Mouse (Mus musculus) myocyte (in vitro differentiated cells): Measurements from ENCODE around the gene Amigo1. TPM values are rescaled to one million over a fixed set of nuclear protein-coding genes. Genes with fewer than 3 reads are reported as not detected.
A peak's percentile ranks its signal among the peaks of the same experiment; 100 is the strongest.

Experiments
- H3K27me3 ChIP-seq: one replicate; pipeline ENCODE4 v1.6.1; 2011; ENCODE audit not compliant: control insufficient read depth, insufficient read depth, insufficient read length
- H3K36me3 ChIP-seq: one replicate; pipeline ENCODE4 v1.6.1; 2011; ENCODE audit not compliant: control insufficient read depth, insufficient read depth
- H3K4me2 ChIP-seq: one replicate; pipeline ENCODE4 v1.6.1; 2011; ENCODE audit warnings: low read depth, control low read depth
- H3K4me3 ChIP-seq: one replicate; pipeline ENCODE4 v1.5.1; 2011; ENCODE audit warnings: mild to moderate bottlenecking, control low read depth, moderate library complexity
- H3K79me2 ChIP-seq: one replicate; pipeline ENCODE4 v1.6.1; 2011; ENCODE audit not compliant: control insufficient read depth, insufficient read depth
- H3ac ChIP-seq: one replicate; pipeline ENCODE4 v1.6.1; 2011; ENCODE audit not compliant: control insufficient read depth, insufficient read length
- CEBPB ChIP-seq: IDR thresholded peaks from 2 replicates; pipeline ENCODE4 v1.6.1; 2011; ENCODE audit warnings: mild to moderate bottlenecking, moderate library complexity; ENCODE audit not compliant: poor library complexity, insufficient read depth, severe bottlenecking
- E2F4 ChIP-seq: IDR thresholded peaks from one replicate; pipeline ENCODE4 v1.6.1; 2011; ENCODE audit warnings: mild to moderate bottlenecking, control low read depth, moderate library complexity; ENCODE audit not compliant: insufficient read depth
- MAX ChIP-seq: IDR thresholded peaks from one replicate; pipeline ENCODE4 v1.6.1; 2011; ENCODE audit warnings: low read depth, mild to moderate bottlenecking, control low read depth
- MYOD1 ChIP-seq, 3 experiments: IDR thresholded peaks; one replicate each; pipeline ENCODE4 v1.6.1; 2011; ENCODE audit warnings: control low read depth in 2 of 3, low read depth in 2 of 3, mild to moderate bottlenecking in 2 of 3, moderate library complexity in 1 of 3; ENCODE audit not compliant: insufficient read length in 2 of 3, control insufficient read depth in 1 of 3
- MYOG ChIP-seq, 3 experiments: IDR thresholded peaks; one replicate each; pipeline ENCODE4 v1.6.1; 2011; ENCODE audit warnings: control low read depth in 2 of 3, low read depth in 2 of 3, mild to moderate bottlenecking in 2 of 3; ENCODE audit not compliant: insufficient read length in 2 of 3, control insufficient read depth in 1 of 3, insufficient read depth in 1 of 3
- POLR2A ChIP-seq: IDR thresholded peaks from one replicate; pipeline ENCODE4 v1.6.1; 2011; ENCODE audit warnings: low read depth, mild to moderate bottlenecking, control low read depth, moderate library complexity; ENCODE audit not compliant: insufficient read length
- POLR2AphosphoS2 ChIP-seq: IDR thresholded peaks from one replicate; pipeline ENCODE4 v1.6.1; 2011; ENCODE audit warnings: low read depth, control low read depth; ENCODE audit not compliant: insufficient read length
- REST ChIP-seq: IDR thresholded peaks from one replicate; pipeline ENCODE4 v1.6.1; 2011; ENCODE audit warnings: mild to moderate bottlenecking, control low read depth, moderate library complexity; ENCODE audit not compliant: insufficient read depth, insufficient read length
- SRF ChIP-seq: IDR thresholded peaks from one replicate; pipeline ENCODE4 v1.6.1; 2011; ENCODE audit warnings: low read depth; ENCODE audit not compliant: control insufficient read depth, insufficient read length
- TCF12 ChIP-seq: IDR thresholded peaks from one replicate; pipeline ENCODE4 v1.6.1; 2011; ENCODE audit warnings: mild to moderate bottlenecking, control low read depth; ENCODE audit not compliant: poor library complexity, insufficient read depth, severe bottlenecking
- TCF3 ChIP-seq: IDR thresholded peaks from one replicate; pipeline ENCODE4 v1.6.1; 2011; ENCODE audit warnings: low read depth, control low read depth; ENCODE audit not compliant: insufficient read length
- USF1 ChIP-seq: IDR thresholded peaks from one replicate; pipeline ENCODE4 v1.6.1; 2011; ENCODE audit warnings: low read depth, mild to moderate bottlenecking, control low read depth, moderate library complexity
- polyA plus RNA-seq: library from polyadenylated mRNA; unstranded; fragments of >200 nt; fragmentation: generic; extraction: Trizol; gene quantifications from one replicate; pipeline ENCODE4 v1.2.1, GENCODE M21; 2012; ENCODE audit warnings: missing spikeins

Amigo1 gene
- polyA plus RNA-seq, 1 experiment = 3.3 TPM

- H3K79me2 ChIP-seq = no peaks in the 10 kb centered on the region
- H3K4me2 ChIP-seq = peak overlapping the region; percentile 1
- no peaks in the 10 kb centered on the region for H3K27me3 ChIP-seq
- no peak overlapping the region for H3ac ChIP-seq
- no peak overlapping the region for H3K4me3 ChIP-seq
- H3K36me3 ChIP-seq = no peaks in the 10 kb centered on the region
- TF ChIP-seq POLR2AphosphoS2 (no peak), CEBPB (no peak), MYOG (IDR thresholded peaks at IDR 0.05; ENCODE audit: control insufficient read depth in 1 of 3, insufficient read depth in 1 of 3, insufficient read length in 2 of 3, low read depth in 2 of 3) (no peak), POLR2A (no peak), USF1 (no peak), SRF (no peak), TCF12 (no peak), TCF3 (no peak), REST (no peak), MYOD1 (IDR thresholded peaks at IDR 0.05; ENCODE audit: control insufficient read depth in 1 of 3, insufficient read length in 2 of 3, low read depth in 2 of 3) (no peak), MAX (no peak), E2F4 (no peak)
Measured at GRCm38 (mm10) chr3:108189897-108190296, 3.8 kb downstream of the Amigo1 start.

- Histone ChIP-seq H3K27me3 (no peaks in the 10 kb centered on the region), H3K36me3 (no peaks in the 10 kb centered on the region), H3ac (no peak overlapping the region), H3K4me3 (no peak overlapping the region), H3K4me2 (no peak overlapping the region), H3K79me2 (no peaks in the 10 kb centered on the region)
- TF ChIP-seq REST (no peak), TCF3 (no peak), USF1 (no peak), MYOD1 (IDR thresholded peaks at IDR 0.05; ENCODE audit: control insufficient read depth in 1 of 3, insufficient read length in 2 of 3, low read depth in 2 of 3) (no peak), SRF (no peak), MYOG (IDR thresholded peaks at IDR 0.05; ENCODE audit: control insufficient read depth in 1 of 3, insufficient read depth in 1 of 3, insufficient read length in 2 of 3, low read depth in 2 of 3) (no peak), MAX (no peak), E2F4 (no peak), CEBPB (no peak), POLR2A (no peak), POLR2AphosphoS2 (no peak), TCF12 (no peak)
Measured at GRCm38 (mm10) chr3:108193686-108194085, 7.6 kb downstream of the Amigo1 start.

GRCm38 (mm10) chr3:108195287-108195686 is 9.2 kb downstream of the Amigo1 start:
- Histone ChIP-seq H3K4me3 (no peak overlapping the region), H3K27me3 (no peaks in the 10 kb centered on the region), H3K79me2 (no peaks in the 10 kb centered on the region), H3ac (no peak overlapping the region), H3K36me3 (no peaks in the 10 kb centered on the region), H3K4me2 (no peak overlapping the region)
- TF ChIP-seq MYOG (IDR thresholded peaks at IDR 0.05; ENCODE audit: control insufficient read depth in 1 of 3, insufficient read depth in 1 of 3, insufficient read length in 2 of 3, low read depth in 2 of 3) (no peak), TCF3 (no peak), POLR2AphosphoS2 (no peak), E2F4 (no peak), REST (no peak)

GRCm38 (mm10) chr3:108195941-108196590 is 9.9 kb downstream of the Amigo1 start:
- no peaks in the 10 kb centered on the region for H3K27me3 ChIP-seq
- TF ChIP-seq POLR2A (no peak), CEBPB (no peak), TCF3 (no peak), REST (no peak), TCF12 (no peak), MAX (no peak), SRF (no peak), MYOG (IDR thresholded peaks at IDR 0.05; ENCODE audit: control insufficient read depth in 1 of 3, insufficient read depth in 1 of 3, insufficient read length in 2 of 3, low read depth in 2 of 3) (no peak), USF1 (no peak), E2F4 (no peak), POLR2AphosphoS2 (no peak), MYOD1 (IDR thresholded peaks at IDR 0.05; ENCODE audit: control insufficient read depth in 1 of 3, insufficient read length in 2 of 3, low read depth in 2 of 3) (no peak)

GRCm38 (mm10) chr3:108197066-108197497 is 10.9 kb downstream of the Amigo1 start:
- H3K36me3 ChIP-seq = no peaks in the 10 kb centered on the region
- H3K27me3 ChIP-seq = no peaks in the 10 kb centered on the region
- H3K4me3 ChIP-seq = no peak overlapping the region
- no peak overlapping the region for H3ac ChIP-seq
- no peaks in the 10 kb centered on the region for H3K79me2 ChIP-seq
- no peak overlapping the region for H3K4me2 ChIP-seq
- TF ChIP-seq TCF12 (no peak), MYOD1 (IDR thresholded peaks at IDR 0.05; ENCODE audit: control insufficient read depth in 1 of 3, insufficient read length in 2 of 3, low read depth in 2 of 3) (peak in 2 of 3 experiments; percentile 11 to 53), E2F4 (no peak), SRF (no peak), REST (no peak), CEBPB (no peak)

More at GRCm38 (mm10) chr3:108195941-108196590, 9.9 kb downstream of the Amigo1 start:
- Histone ChIP-seq H3K4me3 (no peak overlapping the region), H3K79me2 (no peaks in the 10 kb centered on the region), H3ac (no peak overlapping the region), H3K4me2 (no peak overlapping the region), H3K36me3 (no peaks in the 10 kb centered on the region)
